Mouse (Mus musculus) retina, postnatal 7 days (tissue): ENCODE measurements around the gene Trim24.
"Not testable (repeated sequence)": the region's sequence is repeated elsewhere in the genome, so short reads cannot be mapped to it uniquely, and the experiment has no call there.

Experiments
- DNase-seq: peaks from one replicate; pipeline ENCODE4 v3.0.0-alpha.2; 2012; ENCODE audit warnings: low read depth, low spot score

Trim24 gene

GRCm38 (mm10) chr6:37870245-37871136, at the start of gene Trim24:
Gene Trim24 (plus strand): TSS chr6:37870811.
- peak; percentile 93 for DNase-seq

- no peak for DNase-seq
Measured at GRCm38 (mm10) chr6:37821531-37822051, 49.0 kb upstream of the Trim24 start.

GRCm38 (mm10) chr6:37822390-37822789, 48.2 kb upstream of the Trim24 start:
- DNase-seq = no peak

- no peak for DNase-seq
Measured at GRCm38 (mm10) chr6:37823731-37824130, 46.9 kb upstream of the Trim24 start.

GRCm38 (mm10) chr6:37825331-37826115, 45.1 kb upstream of the Trim24 start:
- DNase-seq = not testable (repeated sequence)

- DNase-seq = no peak
Measured at GRCm38 (mm10) chr6:37828955-37829354, 41.7 kb upstream of the Trim24 start.

- DNase-seq = no peak
Measured at GRCm38 (mm10) chr6:37829631-37830030, 41.0 kb upstream of the Trim24 start.

- DNase-seq = no peak
Measured at GRCm38 (mm10) chr6:37833691-37834090, 36.9 kb upstream of the Trim24 start.

GRCm38 (mm10) chr6:37836951-37837565, 33.6 kb upstream of the Trim24 start:
- not testable (repeated sequence) for DNase-seq

GRCm38 (mm10) chr6:37842779-37843605, 27.6 kb upstream of the Trim24 start:
- DNase-seq = no peak

GRCm38 (mm10) chr6:37843647-37844273, 26.9 kb upstream of the Trim24 start:
- no peak for DNase-seq

GRCm38 (mm10) chr6:37844947-37845346, 25.7 kb upstream of the Trim24 start:
- DNase-seq = not testable (repeated sequence)

- DNase-seq = not testable (repeated sequence)
Measured at GRCm38 (mm10) chr6:37847531-37847930, 23.1 kb upstream of the Trim24 start.

- DNase-seq = no peak
Measured at GRCm38 (mm10) chr6:37851352-37851751, 19.3 kb upstream of the Trim24 start.

- DNase-seq = no peak
Measured at GRCm38 (mm10) chr6:37853289-37853688, 17.3 kb upstream of the Trim24 start.

GRCm38 (mm10) chr6:37855384-37855783, 15.2 kb upstream of the Trim24 start:
- DNase-seq = no peak

GRCm38 (mm10) chr6:37856300-37856699, 14.3 kb upstream of the Trim24 start:
- not testable (repeated sequence) for DNase-seq

- no peak for DNase-seq
Measured at GRCm38 (mm10) chr6:37857196-37857874, 13.3 kb upstream of the Trim24 start.

GRCm38 (mm10) chr6:37858126-37858525, 12.5 kb upstream of the Trim24 start:
- no peak for DNase-seq

- DNase-seq = no peak
Measured at GRCm38 (mm10) chr6:37862893-37863292, 7.7 kb upstream of the Trim24 start.
